ENCODE assay signal across 22 mouse cellular contexts in genomic region chr4:155050116-155050515, GRCm38 (mm10). TPM values are rescaled to one million over a fixed set of nuclear protein-coding genes. Genes with fewer than 3 reads are reported as not detected.
A peak's percentile ranks its signal among the peaks of the same experiment; 100 is the strongest.
DNase-seq lines count a peak whose midpoint lies in the region; ATAC-seq lines count a peak whose summit lies in the region.
"Had no signal": no experiment of that assay in that cellular context is flagged by ENCODE, and none has a peak within 500 bp of the region (broad histone marks: within the 10 kb centered on the region; RNA-seq: fewer than 3 reads in every experiment).

No protein-coding gene starts in this region.

- H3K27ac ChIP-seq in hindbrain, embryonic 14.5 days: no peak overlapping the region
- H3K27ac ChIP-seq: embryonic facial prominence, embryonic 15.5 days; heart, embryonic 10.5 days; hindbrain, embryonic 10.5 days; hindbrain, postnatal 0 days; limb, embryonic 13.5 days; liver, embryonic 13.5 days; neural tube, embryonic 15.5 days had no signal

- no peak overlapping the region for H3K4me3 ChIP-seq in hindbrain, embryonic 14.5 days (replicated peaks; ENCODE audit: low read length)
- H3K4me3 ChIP-seq: embryonic facial prominence, embryonic 15.5 days; heart, embryonic 10.5 days; hindbrain, embryonic 10.5 days; limb, embryonic 13.5 days; liver, embryonic 13.5 days; neural tube, embryonic 15.5 days had no signal

- no peak overlapping the region for H3K4me2 ChIP-seq in hindbrain, embryonic 14.5 days (replicated peaks)
- H3K4me2 ChIP-seq: embryonic facial prominence, embryonic 15.5 days; limb, embryonic 13.5 days; liver, embryonic 13.5 days; lung, embryonic 14.5 days; neural tube, embryonic 15.5 days had no signal

- H3K27me3 ChIP-seq in hindbrain, embryonic 14.5 days (ENCODE audit: control insufficient read depth, insufficient read depth, low read length): peaks cover 2% of the 10 kb centered on the region; the same call in 1 of the 2 replicates

- 86% methylated on average over 7 of the region's 7 CpGs for WGBS in hindbrain, embryonic 14.5 days

- ATAC-seq in activated CD4-positive, CD25-positive, alpha-beta regulatory T cell, adult 4 months: peak; percentile 71
- no peak for ATAC-seq in hindbrain, embryonic 14.5 days (ENCODE audit: low FRiP score)
- ATAC-seq: forebrain, embryonic 14.5 days; hindbrain, postnatal 0 days; midbrain, embryonic 16.5 days had no signal

- H3K36me3 ChIP-seq in hindbrain, embryonic 14.5 days (replicated peaks; ENCODE audit: control insufficient read depth, insufficient read depth): no peaks in the 10 kb centered on the region
- H3K36me3 ChIP-seq: embryonic facial prominence, embryonic 15.5 days; heart, embryonic 10.5 days; hindbrain, embryonic 10.5 days; limb, embryonic 13.5 days; liver, embryonic 13.5 days; neural tube, embryonic 15.5 days had no signal

- peak; percentile 35 for DNase-seq in lung, postnatal 25 days (ENCODE audit: low spot score)
- no peak for DNase-seq in lung, postnatal 10 days
- peak; percentile 77 for DNase-seq in thymus, postnatal 0 days (ENCODE audit: low spot score)
- DNase-seq in retina, postnatal 1 day: no peak
- DNase-seq in hindbrain, embryonic 14.5 days (ENCODE audit: low spot score): no peak
- DNase-seq in urinary bladder, postnatal 25 days (ENCODE audit: low spot score): no peak
- DNase-seq: adrenal gland, postnatal 14 days; cerebellum, adult 9-11 months; kidney, adult 11 months; layer of hippocampus, adult 9-11 months; liver, embryonic 13.5 days; lung, embryonic 14.5 days; lung, postnatal 4 days had no signal

- no peaks in the 10 kb centered on the region for H3K4me1 ChIP-seq in hindbrain, embryonic 14.5 days (replicated peaks; ENCODE audit: control insufficient read depth, insufficient read depth, low read length)
- H3K4me1 ChIP-seq: heart, embryonic 10.5 days; limb, embryonic 13.5 days; liver, embryonic 13.5 days; neural tube, embryonic 15.5 days had no signal

- H3K9ac ChIP-seq in hindbrain, embryonic 14.5 days: no peak overlapping the region
- H3K9ac ChIP-seq: embryonic facial prominence, embryonic 15.5 days; limb, embryonic 13.5 days; liver, embryonic 13.5 days; lung, embryonic 14.5 days; neural tube, embryonic 15.5 days had no signal

- no peaks in the 10 kb centered on the region for H3K9me3 ChIP-seq in hindbrain, embryonic 14.5 days (ENCODE audit: control insufficient read depth, low read length)
- H3K9me3 ChIP-seq: embryonic facial prominence, embryonic 15.5 days; heart, embryonic 10.5 days; hindbrain, embryonic 10.5 days; limb, embryonic 13.5 days; liver, embryonic 13.5 days; neural tube, embryonic 15.5 days had no signal

RNA-seq across cellular contexts. Expression of gene Plch2, which starts 6.5 kb away (rescaled TPM):
- not detected for polyA plus RNA-seq in activated CD4-positive, CD25-positive, alpha-beta regulatory T cell, adult 4 months (2017; shearing (Covaris generic))
- 0.67 and 0.74 TPM in 2 replicates for polyA plus RNA-seq in thymus, postnatal 0 days (2015; fragmentation: Nextera tagmentation; extraction: Ambion mirVana)
- 13.4 and 13.8 TPM in 2 replicates for polyA plus RNA-seq in hindbrain, embryonic 14.5 days (2014; fragmentation: Nextera tagmentation; extraction: Ambion mirVana)

RNA-seq across cellular contexts. Expression of gene Pex10, which starts 16.7 kb away (rescaled TPM):
- polyA plus RNA-seq in activated CD4-positive, CD25-positive, alpha-beta regulatory T cell, adult 4 months (2017; shearing (Covaris generic)): 1 to 10 TPM; 5.6 to 8.6 TPM
- polyA plus RNA-seq in thymus, postnatal 0 days (2015; fragmentation: Nextera tagmentation; extraction: Ambion mirVana): 15.9 and 16.3 TPM in 2 replicates
- 5.4 and 7.0 TPM in 2 replicates for polyA plus RNA-seq in hindbrain, embryonic 14.5 days (2014; fragmentation: Nextera tagmentation; extraction: Ambion mirVana)

RNA-seq across cellular contexts. Expression of gene Rer1, which starts 36.1 kb away (rescaled TPM):
- polyA plus RNA-seq in activated CD4-positive, CD25-positive, alpha-beta regulatory T cell, adult 4 months (2017; shearing (Covaris generic)): 100 to 1,000 TPM; 109 to 129 TPM
- 184 and 189 TPM in 2 replicates for polyA plus RNA-seq in thymus, postnatal 0 days (2015; fragmentation: Nextera tagmentation; extraction: Ambion mirVana)
- polyA plus RNA-seq in hindbrain, embryonic 14.5 days (2014; fragmentation: Nextera tagmentation; extraction: Ambion mirVana): 145 and 148 TPM in 2 replicates

RNA-seq across cellular contexts. Expression of gene Morn1, which starts 36.3 kb away (rescaled TPM):
- polyA plus RNA-seq in activated CD4-positive, CD25-positive, alpha-beta regulatory T cell, adult 4 months (2017; shearing (Covaris generic)): 1 to 10 TPM; 1.2 to 1.6 TPM
- 2.7 and 2.9 TPM in 2 replicates for polyA plus RNA-seq in thymus, postnatal 0 days (2015; fragmentation: Nextera tagmentation; extraction: Ambion mirVana)
- polyA plus RNA-seq in hindbrain, embryonic 14.5 days (2014; fragmentation: Nextera tagmentation; extraction: Ambion mirVana): 6.1 and 8.7 TPM in 2 replicates

Comparison
In these comparisons a context has a peak if more than half of its experiments do, and no peak if none do; other contexts are left out.
1. DNase-seq: peak in lung, postnatal 25 days (single experiment) and thymus, postnatal 0 days (single experiment); none in lung, postnatal 10 days (single experiment), retina, postnatal 1 day (single experiment), hindbrain, embryonic 14.5 days (single experiment) and urinary bladder, postnatal 25 days (single experiment).